Mouse (Mus musculus) mammary gland, adult 2 months (tissue): Measurements from ENCODE around the gene Isy1. TPM values are rescaled to one million over a fixed set of nuclear protein-coding genes. Genes with fewer than 3 reads are reported as not detected.

Experiments
- polyA plus RNA-seq: library from polyadenylated mRNA; depleted of rRNA; stranded (reverse); fragments of >200 nt; gene quantifications from 2 replicates; pipeline ENCODE4 v1.2.3, GENCODE M21; 2012; ENCODE audit warnings: low replicate concordance; rRNA removed

Isy1 gene
- polyA plus RNA-seq = 19.3 and 25.6 TPM in 2 replicates

GRCm38 (mm10) chr6:87838551-87839197, at the start of gene Isy1:
Isy1 (minus strand) TSS chr6:87838798.

GRCm38 (mm10) chr6:87887594-87888233, 49.1 kb upstream of the Isy1 start, which contains the start of gene Copg1:
Copg1 (plus strand) TSS chr6:87887814.

GRCm38 (mm10) chr6:87850900-87851614, 12.5 kb upstream of the Isy1 start, which contains the start of gene Cnbp:
Cnbp (minus strand) TSS chr6:87851106.

GRCm38 (mm10) chr6:87835695-87836094, 2.9 kb downstream of the Isy1 start, which contains the start of gene Gm45140:
Gm45140 (minus strand) TSS chr6:87835795.

GRCm38 (mm10) chr6:87811675-87812338, 26.8 kb downstream of the Isy1 start, which contains the start of gene Rab43:
Rab43 (minus strand) TSS chr6:87812164.

GRCm38 (mm10) chr6:87777842-87778241, 60.8 kb downstream of the Isy1 start, which contains the start of gene Gp9:
Gp9 (plus strand) TSS chr6:87778072.

Other genes with a start within 250 kb of the Isy1 start
- gene Prokr1, start 248.1 kb downstream of the Isy1 start, polyA plus RNA-seq = 0.63 and 0.98 TPM in 2 replicates
- 2.0 and 2.9 TPM in 2 replicates for gene Aplf, start 166.6 kb downstream of the Isy1 start, polyA plus RNA-seq
- 4.2 and 4.3 TPM in 2 replicates for gene Efcc1, start 107.9 kb downstream of the Isy1 start, polyA plus RNA-seq
- gene Gp9, start 60.7 kb downstream of the Isy1 start, polyA plus RNA-seq = 0.33 and 1.1 TPM in 2 replicates
- 52.3 and 58.9 TPM in 2 replicates for gene Rab43, start 26.6 kb downstream of the Isy1 start, polyA plus RNA-seq
- gene Gm45140, start 3.0 kb downstream of the Isy1 start, polyA plus RNA-seq = 0.53 and 1.1 TPM in 2 replicates
- gene Cnbp, start 12.3 kb upstream of the Isy1 start, polyA plus RNA-seq = 139 and 299 TPM in 2 replicates
- 33.4 and 37.3 TPM in 2 replicates for gene Copg1, start 49.0 kb upstream of the Isy1 start, polyA plus RNA-seq
- gene Hmces, start 75.1 kb upstream of the Isy1 start, polyA plus RNA-seq = 21.3 and 21.8 TPM in 2 replicates
- gene H1fx, start 142.8 kb upstream of the Isy1 start, polyA plus RNA-seq = 6.5 and 26.6 TPM in 2 replicates
- 118 and 229 TPM in 2 replicates for gene Rab7, start 206.5 kb upstream of the Isy1 start, polyA plus RNA-seq
- gene Rpn1, start 245.7 kb upstream of the Isy1 start, polyA plus RNA-seq = 88.4 and 144 TPM in 2 replicates